Mouse (Mus musculus) C2C12 (cell line): Measurements from ENCODE around the gene Yars. TPM values are rescaled to one million over a fixed set of nuclear protein-coding genes. Genes with fewer than 3 reads are reported as not detected.

Experiments used
- H3K27me3 ChIP-seq: one replicate; pipeline ENCODE4 v1.6.1; 2011; ENCODE audit not compliant: control insufficient read depth, insufficient read depth, insufficient read length
- H3K36me3 ChIP-seq: one replicate; pipeline ENCODE4 v1.6.1; 2011; ENCODE audit not compliant: control insufficient read depth, insufficient read depth
- H3K4me3 ChIP-seq: one replicate; pipeline ENCODE4 v1.5.1; 2011; ENCODE audit warnings: mild to moderate bottlenecking, control low read depth; ENCODE audit not compliant: poor library complexity, insufficient read depth, severe bottlenecking
- H3K79me2 ChIP-seq: one replicate; pipeline ENCODE4 v1.6.1; 2011; ENCODE audit not compliant: control insufficient read depth, insufficient read depth
- H3K79me3 ChIP-seq: one replicate; pipeline ENCODE4 v1.6.1; 2011; ENCODE audit warnings: low read depth, control low read depth
- H3ac ChIP-seq: one replicate; pipeline ENCODE3; 2011; ENCODE audit warnings: low read depth; ENCODE audit not compliant: control insufficient read depth, insufficient read length
- CEBPB ChIP-seq: IDR thresholded peaks from one replicate; pipeline ENCODE4 v1.6.1; 2011; ENCODE audit warnings: low read depth, mild to moderate bottlenecking, control low read depth, moderate library complexity
- CTCF ChIP-seq: IDR thresholded peaks from one replicate; pipeline ENCODE4 v1.5.1; 2011; ENCODE audit not compliant: control insufficient read depth, insufficient read depth, insufficient read length
- FOSL1 ChIP-seq: IDR thresholded peaks from one replicate; pipeline ENCODE4 v1.8.0; 2011; ENCODE audit warnings: mild to moderate bottlenecking, low read length; ENCODE audit not compliant: poor library complexity, insufficient read depth, severe bottlenecking
- MAX ChIP-seq: IDR thresholded peaks from one replicate; pipeline ENCODE4 v1.6.1; 2011; ENCODE audit warnings: mild to moderate bottlenecking, control low read depth
- MYOD1 ChIP-seq: IDR thresholded peaks from one replicate; pipeline ENCODE4 v1.6.1; 2011; ENCODE audit warnings: low read depth; ENCODE audit not compliant: control insufficient read depth, insufficient read length
- MYOG ChIP-seq: IDR thresholded peaks from one replicate; pipeline ENCODE4 v1.6.1; 2011; ENCODE audit not compliant: control insufficient read depth, insufficient read length; ENCODE audit errors: extremely low read depth
- USF1 ChIP-seq: IDR thresholded peaks from one replicate; pipeline ENCODE4 v1.6.1; 2011; ENCODE audit warnings: low read depth, mild to moderate bottlenecking, control low read depth, moderate library complexity
- polyA plus RNA-seq: library from polyadenylated mRNA; unstranded; fragments of >200 nt; fragmentation: generic; extraction: Trizol; gene quantifications from one replicate; pipeline ENCODE4 v1.2.1, GENCODE M21; 2012; ENCODE audit warnings: missing spikeins

The Yars gene
- polyA plus RNA-seq, 1 experiment: 105 TPM

DNA sequence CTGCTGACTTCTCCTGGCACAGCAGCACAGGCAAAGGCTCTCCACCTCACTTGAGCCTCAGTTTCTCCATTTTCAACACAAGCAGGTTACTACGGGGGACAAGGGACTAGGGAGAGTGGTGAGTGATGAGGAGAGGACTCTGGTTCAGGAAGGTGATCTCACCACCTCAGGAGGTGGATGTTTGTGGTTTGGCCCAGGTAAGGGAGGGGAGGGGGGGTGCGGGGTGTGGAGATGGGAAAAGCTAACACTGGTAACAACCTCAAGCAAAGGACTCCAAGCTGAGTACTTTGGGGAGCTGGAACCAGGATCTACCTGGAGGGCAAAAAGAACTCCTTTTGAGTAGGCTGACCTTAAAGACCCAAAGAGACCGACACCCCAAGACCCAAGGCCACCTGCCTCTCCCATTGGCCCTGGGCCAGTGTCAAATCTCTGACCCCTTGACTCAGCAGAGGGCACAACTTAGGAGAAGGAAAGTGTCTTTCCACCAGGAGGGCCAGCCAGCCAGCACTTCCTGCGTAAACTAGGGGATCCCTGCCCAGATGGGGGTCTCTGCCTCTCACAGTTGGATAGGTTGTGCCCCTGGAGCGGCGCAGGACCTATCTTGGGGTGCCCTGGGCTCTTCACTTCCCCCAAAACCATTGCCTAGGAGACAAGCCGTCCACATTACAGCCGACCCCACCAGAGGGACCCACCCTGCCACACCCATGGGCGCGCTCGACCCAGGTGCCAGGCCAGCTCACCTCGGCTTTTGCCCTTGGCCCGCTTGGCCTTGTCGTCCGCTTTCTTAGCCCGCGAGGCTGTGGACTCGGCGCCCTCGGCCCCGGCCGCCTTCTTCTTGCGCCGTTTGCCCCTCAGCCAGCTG is 58.1 kb downstream of the Yars start:
- no peaks in the 10 kb centered on the region for H3K27me3 ChIP-seq
- peaks cover 48% of the 10 kb centered on the region for H3K79me3 ChIP-seq
- peak overlapping the region; percentile 87 for H3ac ChIP-seq
- H3K4me3 ChIP-seq: peak overlapping the region; percentile 76
- H3K36me3 ChIP-seq: no peaks in the 10 kb centered on the region
- TF ChIP-seq MAX: no peak
- TF ChIP-seq MYOG: no peak
- TF ChIP-seq MYOD1: no peak
- no peak for TF ChIP-seq FOSL1
- TF ChIP-seq CTCF: no peak
- no peak for TF ChIP-seq USF1
- TF ChIP-seq CEBPB: no peak
- H3K79me2 ChIP-seq: peaks cover 62% of the 10 kb centered on the region

DNA sequence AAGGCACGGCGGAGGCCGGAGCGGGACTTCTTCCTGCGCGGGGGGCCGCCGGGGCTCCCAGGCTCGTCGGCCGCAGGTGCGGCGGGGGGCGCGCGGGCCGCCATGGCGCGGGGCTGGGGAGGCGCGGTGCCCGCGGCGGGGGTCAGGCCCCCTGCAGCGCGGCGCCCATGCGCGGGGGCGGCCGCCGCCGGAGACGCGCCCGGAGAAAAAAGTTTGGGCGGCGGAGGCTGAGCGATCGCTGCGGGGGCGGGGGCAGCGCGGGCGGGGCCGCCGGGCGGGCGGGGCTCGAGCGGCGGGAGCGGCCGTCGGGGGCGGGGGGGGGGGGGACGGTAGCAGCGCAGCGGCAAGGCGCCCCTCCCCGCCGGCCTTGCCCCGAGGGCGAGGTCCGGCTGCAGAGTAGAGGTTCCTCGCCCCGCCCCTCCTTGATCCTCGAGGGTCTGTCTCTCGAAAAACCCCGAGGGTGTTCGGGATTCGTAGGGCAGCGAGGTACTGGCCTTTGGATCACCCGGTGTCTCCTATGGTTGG is 58.7 kb downstream of the Yars start:
- H3ac ChIP-seq: peak overlapping the region; percentile 87
- no peak for TF ChIP-seq CTCF
- no peak for TF ChIP-seq USF1
- no peak for TF ChIP-seq MYOD1
- no peak for TF ChIP-seq MYOG
- no peak for TF ChIP-seq MAX
- TF ChIP-seq CEBPB: no peak
- no peak for TF ChIP-seq FOSL1
- H3K4me3 ChIP-seq: peak overlapping the region; percentile 76
- H3K36me3 ChIP-seq: no peaks in the 10 kb centered on the region
- H3K79me3 ChIP-seq: peaks cover 41% of the 10 kb centered on the region
- H3K27me3 ChIP-seq: no peaks in the 10 kb centered on the region
- H3K79me2 ChIP-seq: peaks cover 55% of the 10 kb centered on the region

DNA sequence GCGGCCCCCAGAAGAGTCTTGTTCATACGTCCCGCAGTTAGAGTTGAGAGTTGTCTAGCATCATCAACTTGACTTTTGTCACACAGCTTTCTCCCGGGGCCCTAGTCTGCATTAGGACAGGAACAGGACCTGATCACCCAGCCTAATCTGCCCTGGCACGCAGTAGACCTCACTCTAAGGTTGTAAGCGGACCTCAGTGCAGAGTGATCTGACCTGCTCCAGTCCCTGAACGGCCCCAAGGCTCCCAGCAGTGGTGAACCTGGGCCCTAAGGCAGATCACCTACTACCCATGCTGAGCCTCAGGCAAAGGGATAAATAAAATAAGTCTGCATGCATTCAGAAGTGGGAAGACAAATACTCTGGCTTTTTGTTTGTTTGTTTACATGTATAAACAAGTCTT is 59.7 kb downstream of the Yars start:
- Histone ChIP-seq H3K4me3 (no peak overlapping the region), H3K36me3 (no peaks in the 10 kb centered on the region), H3K79me3 (peaks cover 32% of the 10 kb centered on the region), H3K79me2 (peaks cover 45% of the 10 kb centered on the region), H3ac (no peak overlapping the region), H3K27me3 (no peaks in the 10 kb centered on the region)
- no peak for TF ChIP-seq CTCF
- TF ChIP-seq CEBPB: no peak
- TF ChIP-seq USF1: no peak
- no peak for TF ChIP-seq MYOG
- no peak for TF ChIP-seq MYOD1
- TF ChIP-seq MAX: no peak
- no peak for TF ChIP-seq FOSL1

DNA sequence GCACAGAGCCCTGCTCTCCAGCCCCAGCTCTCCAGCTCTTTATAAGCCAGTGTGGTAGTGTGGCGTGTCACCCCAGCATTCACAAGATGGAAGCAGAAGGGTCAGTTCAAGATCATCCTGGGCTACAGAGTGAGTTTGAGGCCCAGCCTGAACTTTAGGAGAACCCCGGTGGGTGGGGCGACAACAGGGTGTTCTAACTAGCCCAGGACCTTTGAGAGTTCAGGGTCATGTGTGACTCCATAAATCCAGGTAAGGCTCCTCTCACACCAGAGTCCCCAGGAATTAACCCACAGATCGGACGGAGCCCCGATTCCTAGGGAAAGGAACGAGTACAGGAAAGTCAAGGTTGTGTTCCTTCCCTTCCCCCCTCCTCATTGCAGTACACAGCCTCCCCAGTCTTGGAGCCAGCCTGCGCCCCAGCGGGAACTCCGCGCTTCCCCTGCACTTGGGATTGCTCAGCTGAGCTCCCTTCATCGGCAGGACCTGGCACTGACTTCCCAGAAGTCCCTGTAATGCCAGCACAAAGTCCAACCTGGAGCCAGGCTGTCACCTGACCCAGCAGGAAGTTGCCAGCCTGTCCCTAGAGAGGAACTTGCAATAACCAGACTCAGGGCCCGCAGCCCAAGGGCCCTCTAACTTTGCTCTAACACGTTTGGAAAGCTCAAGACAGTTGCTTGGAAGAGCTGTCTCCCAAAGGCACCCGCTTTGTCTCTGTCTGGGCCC is 61.4 kb downstream of the Yars start:
- no peaks in the 10 kb centered on the region for H3K27me3 ChIP-seq

DNA sequence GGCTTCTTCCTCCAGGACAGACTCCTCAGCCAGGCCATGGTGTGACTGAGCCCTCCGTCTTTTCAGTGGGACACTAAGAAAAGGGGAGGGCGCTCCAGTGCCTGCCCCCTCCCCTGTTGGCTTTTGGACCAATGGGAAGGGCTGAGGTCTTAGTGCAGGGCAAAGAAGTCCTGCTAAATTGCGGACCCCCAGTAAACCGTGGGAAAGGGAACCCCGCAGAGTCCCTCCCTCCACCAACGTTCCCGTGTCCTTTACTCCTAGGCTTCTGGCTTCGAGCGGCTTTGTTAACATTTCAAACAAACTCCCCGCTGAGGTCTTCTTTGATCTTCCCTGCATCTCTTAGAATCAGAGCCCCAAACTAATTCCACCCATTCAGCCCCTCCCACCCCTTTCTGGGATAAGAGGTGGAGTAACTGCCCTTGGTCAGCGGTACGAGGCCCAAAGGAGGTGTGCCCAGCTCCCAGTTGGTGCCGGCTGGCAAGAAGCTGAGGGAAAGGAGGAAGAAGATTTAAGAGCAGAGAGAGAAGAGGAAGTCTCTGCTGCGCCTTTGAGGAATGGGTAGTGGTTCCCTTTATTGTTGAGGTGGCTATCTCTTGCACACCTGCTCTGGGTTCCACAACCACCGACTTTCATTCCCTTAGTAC is 62.0 kb downstream of the Yars start:
- TF ChIP-seq MAX (no peak), FOSL1 (no peak), MYOG (no peak), CEBPB (no peak), USF1 (no peak), CTCF (no peak), MYOD1 (no peak)
- H3ac ChIP-seq: no peak overlapping the region
- H3K27me3 ChIP-seq: no peaks in the 10 kb centered on the region
- H3K36me3 ChIP-seq: no peaks in the 10 kb centered on the region
- no peak overlapping the region for H3K4me3 ChIP-seq
- H3K79me2 ChIP-seq: peaks cover 22% of the 10 kb centered on the region
- peaks cover 13% of the 10 kb centered on the region for H3K79me3 ChIP-seq

More for the DNA sequence above, 61.4 kb downstream of the Yars start:
- H3ac ChIP-seq: no peak overlapping the region
- peaks cover 19% of the 10 kb centered on the region for H3K79me3 ChIP-seq
- TF ChIP-seq CTCF (no peak), CEBPB (no peak), MYOG (no peak), MAX (no peak), FOSL1 (no peak)
- no peak overlapping the region for H3K4me3 ChIP-seq
- H3K79me2 ChIP-seq: peaks cover 29% of the 10 kb centered on the region
- H3K36me3 ChIP-seq: no peaks in the 10 kb centered on the region

DNA sequence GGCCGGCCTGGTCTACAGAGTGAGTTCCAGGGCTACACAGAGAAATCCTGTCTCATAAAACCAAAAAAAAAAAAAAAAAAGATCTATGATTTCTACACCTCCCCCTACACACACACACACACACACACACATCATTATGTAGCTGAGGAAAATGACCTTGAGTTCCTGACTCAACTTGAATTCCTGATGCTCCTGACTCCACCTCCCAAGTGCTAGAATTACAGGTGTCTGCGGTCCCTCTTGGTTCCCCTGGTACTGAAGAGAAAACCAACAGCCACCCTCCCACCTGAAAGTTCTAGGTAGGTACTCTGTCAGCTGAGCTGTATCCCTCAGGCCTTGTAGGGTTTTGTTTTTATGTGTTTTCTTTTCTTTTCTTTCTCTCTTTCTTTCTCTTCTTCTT is 62.9 kb downstream of the Yars start:
- TF ChIP-seq USF1: no peak
- H3K4me3 ChIP-seq: no peak overlapping the region
- H3K27me3 ChIP-seq: no peaks in the 10 kb centered on the region
- H3ac ChIP-seq: no peak overlapping the region
- H3K79me2 ChIP-seq: peaks cover 18% of the 10 kb centered on the region
- H3K79me3 ChIP-seq: peaks cover 6% of the 10 kb centered on the region
- no peaks in the 10 kb centered on the region for H3K36me3 ChIP-seq
